Mouse (Mus musculus) gastrocnemius, postnatal 36 days (tissue): ENCODE measurements around the gene Gon4l. TPM values are rescaled to one million over a fixed set of nuclear protein-coding genes. Genes with fewer than 3 reads are reported as not detected.
"Not testable (repeated sequence)": the region's sequence is repeated elsewhere in the genome, so short reads cannot be mapped to it uniquely, and the experiment has no call there.

Source experiments
- DNase-seq, 2 experiments: peaks; one replicate each; pipeline ENCODE4 v3.0.0; 2022
- intact Hi-C: fragments of 180-260 bp; cut with DNase I; formaldehyde crosslinking; loops from one replicate; pipeline ENCODE4 v1.15.1; 2025
- long read RNA-seq, 2 experiments: library from polyadenylated mRNA; stranded (forward); transcript quantifications; one replicate each; pipeline ENCODE4 v2.0.0; 2021
- total RNA-seq, 2 experiments: library from RNA; stranded (reverse); gene quantifications; 2 replicates each; pipeline ENCODE4 v1.2.3; 2021

Gene Gon4l
- 10 to 100 TPM; 12.2 to 12.8 TPM for total RNA-seq
- long read RNA-seq, experiment 1, partial matches to known transcripts = 1 of 1 reads
- long read RNA-seq, experiment 1, other reads (novel, unspliced or antisense) = 0 of 1 reads
- long read RNA-seq, experiment 2, partial matches to known transcripts = 2 of 2 reads
- long read RNA-seq, experiment 2, other reads (novel, unspliced or antisense) = 0 of 2 reads

DNA sequence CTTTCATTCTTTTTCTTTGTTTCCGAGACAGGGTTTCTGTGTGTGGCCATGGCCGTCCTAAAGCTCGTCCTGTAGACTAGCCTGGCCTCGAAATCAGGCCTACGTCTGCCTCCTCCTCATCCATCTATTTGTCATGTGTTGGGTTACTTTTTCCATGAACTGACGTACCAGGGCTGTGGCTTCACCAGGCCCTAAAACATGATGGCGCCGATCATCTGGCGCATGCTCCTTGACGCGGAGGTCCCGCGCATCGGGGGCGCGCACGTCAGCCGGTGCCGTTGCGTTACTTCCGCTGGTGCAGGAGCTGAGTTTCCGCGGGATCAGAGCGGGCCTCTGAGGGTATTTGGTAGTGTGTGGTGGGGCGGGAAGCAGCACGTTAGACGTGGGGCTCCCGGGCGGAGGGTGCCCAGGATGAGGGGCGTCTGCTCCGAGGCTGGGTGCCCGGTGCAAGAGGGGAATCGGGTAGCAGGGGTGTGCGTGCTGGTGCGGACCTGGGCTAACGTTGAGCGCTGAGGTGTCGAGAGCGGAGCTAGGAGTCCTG lies at the start of gene Gon4l:
Gene Gon4l (plus strand): TSS at position 281 of the 541 bp plus-strand sequence.
- DNase-seq = peak in 1 of 2 experiments; percentile 38
- intact Hi-C loops = not testable (repeated sequence)

DNA sequence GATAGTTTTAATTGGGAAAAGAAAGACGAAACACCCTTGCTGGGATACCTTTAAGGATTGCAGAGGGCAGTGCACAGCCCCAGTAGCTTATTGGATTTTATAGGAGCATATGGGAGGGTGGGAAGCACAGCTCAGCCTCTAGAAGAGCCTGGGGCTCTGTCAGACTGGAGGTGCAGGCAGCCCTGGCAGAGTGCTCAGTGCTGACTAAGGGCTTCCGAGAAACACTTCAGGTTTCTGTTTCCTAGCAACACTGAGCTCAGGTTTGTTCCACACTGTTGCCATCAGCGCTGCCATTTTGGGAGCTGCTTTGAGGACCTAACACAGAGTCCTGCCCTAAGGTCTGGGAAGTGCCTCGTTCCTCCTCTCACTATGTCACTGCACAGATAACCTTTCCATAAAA lies 48.7 kb upstream of the Gon4l start:
- intact Hi-C loops, DNase-seq: not testable (repeated sequence)

DNA sequence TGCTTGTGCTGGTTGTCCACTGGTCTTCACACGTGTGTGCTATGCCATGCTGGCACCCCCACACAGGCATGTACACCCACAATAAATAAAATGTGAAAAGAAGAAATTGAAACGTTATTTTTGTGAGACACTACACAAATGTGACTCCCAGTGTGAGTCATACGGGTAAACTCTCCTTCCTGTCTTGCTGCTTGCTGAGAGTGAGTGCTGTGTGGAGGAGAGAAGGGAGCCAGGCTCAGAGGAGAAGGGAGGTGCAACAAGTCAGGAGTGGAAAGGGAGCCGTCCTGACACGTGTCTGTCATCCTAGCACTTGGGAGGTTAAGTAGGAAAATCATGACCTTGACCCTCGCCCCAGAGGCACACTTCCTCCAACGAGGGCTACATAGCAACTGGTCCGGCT lies 48.2 kb upstream of the Gon4l start:
- intact Hi-C loops, DNase-seq: not testable (repeated sequence)

DNA sequence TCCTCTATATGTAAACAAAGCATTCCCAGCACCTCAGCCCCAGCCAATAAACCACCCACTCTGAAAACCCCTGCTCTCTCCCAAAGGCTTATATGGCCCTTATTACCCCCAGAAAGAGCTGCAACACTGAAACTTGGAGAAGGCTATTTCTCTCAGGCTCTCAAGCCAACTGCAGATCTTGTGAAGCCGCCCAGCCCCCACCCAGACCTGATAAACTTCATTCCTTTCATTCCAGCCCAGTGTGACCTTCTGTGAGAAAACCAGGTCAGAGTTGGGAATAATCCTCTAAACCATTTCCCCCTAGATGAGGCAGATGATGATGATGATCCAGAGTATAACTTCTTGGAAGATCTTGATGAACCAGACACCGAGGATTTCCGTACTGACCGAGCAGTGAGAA lies 47.0 kb upstream of the Gon4l start:
- intact Hi-C loops, DNase-seq: not testable (repeated sequence)

DNA sequence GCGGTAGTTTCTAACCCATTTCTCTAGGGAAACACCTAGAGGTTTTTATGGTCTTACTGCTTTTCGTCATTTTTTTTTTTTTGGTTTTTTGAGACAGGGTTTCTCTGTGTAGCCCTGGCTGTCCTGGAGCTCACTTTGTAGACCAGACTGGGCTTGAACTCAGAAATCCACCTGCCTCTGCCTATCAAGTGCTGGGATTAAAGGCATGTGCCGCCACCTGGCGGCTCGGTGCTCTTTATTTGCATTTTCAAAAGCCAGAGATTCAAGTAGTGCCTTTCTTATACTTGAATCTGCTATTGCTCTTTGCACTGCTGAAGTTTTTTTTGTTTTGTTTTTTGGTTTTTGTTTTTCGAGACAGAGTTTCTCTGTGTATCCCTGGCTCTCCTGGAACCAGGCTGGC lies 37.5 kb upstream of the Gon4l start:
- intact Hi-C loops, DNase-seq: not testable (repeated sequence)

DNA sequence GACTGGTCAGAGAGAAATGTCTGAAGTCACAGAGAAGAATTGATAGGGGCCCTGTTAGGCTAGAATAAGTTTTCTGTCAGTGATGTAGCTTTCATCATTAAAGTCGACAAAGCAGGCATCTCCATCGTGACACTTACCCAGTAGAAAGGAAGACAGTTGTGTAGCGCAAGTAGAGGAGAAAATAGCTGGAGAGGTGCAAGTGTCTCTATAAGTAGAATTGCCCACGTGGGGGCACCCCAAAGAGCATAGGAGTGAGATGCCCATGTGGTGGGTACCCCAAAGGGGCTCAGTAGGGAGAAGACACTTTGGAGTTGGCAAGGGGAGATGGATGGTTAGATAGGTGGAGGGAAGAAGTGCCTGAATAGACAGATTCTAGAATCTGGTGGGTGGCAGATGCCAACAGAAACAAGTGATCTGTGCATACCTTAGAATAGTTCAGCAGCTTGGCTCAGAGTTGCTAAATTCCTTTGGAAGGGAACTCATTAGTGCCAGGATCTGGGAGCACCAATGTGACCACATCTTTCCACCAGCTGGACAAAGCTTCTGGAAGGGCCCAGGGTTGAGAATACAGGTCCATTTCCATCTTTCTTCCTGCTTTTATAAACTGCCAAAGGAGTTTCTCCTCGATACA lies 31.0 kb upstream of the Gon4l start:
- intact Hi-C loops = no loop called here
- no peak for DNase-seq

DNA sequence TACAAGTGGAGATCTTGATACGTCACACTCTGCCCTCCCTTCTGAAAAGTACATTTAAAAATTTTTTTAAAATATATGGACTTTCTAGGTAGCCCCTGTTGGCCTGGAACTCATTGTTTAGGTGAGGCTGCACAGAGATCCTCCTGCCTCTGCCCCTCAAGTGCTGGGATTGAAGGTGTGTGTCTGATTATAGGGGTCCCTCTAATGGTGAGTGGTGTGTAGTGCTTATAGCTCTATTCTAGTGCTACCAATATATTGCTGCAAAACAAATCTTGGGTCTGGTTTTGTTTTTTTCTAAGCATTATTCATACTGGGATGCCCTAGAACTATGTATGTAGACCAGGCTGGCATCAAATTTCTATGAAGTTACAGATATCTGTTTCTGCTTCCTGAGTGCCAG lies 9.3 kb upstream of the Gon4l start:
- no peak for DNase-seq
- intact Hi-C loops = no loop called here

DNA sequence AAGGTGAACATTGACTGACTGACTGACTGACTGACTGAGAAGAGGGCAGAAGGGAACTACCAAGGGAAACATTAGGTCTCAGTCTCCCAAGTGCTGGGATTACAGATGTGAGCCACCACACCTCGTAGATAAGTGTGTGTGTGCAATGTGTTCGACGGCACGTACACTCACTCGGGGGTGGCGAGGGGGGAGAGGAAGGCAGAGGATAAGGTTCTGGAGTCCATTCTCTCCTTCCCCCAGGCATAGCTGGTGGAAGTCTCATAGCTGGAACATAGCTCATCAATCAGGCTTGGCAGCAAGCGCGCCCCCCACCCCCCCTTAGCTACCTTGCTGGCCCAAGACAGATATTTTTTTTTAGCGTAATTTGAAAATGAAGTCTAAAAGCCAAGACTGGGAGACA lies 7.8 kb upstream of the Gon4l start:
- DNase-seq = no peak
- intact Hi-C loops = no loop called here

DNA sequence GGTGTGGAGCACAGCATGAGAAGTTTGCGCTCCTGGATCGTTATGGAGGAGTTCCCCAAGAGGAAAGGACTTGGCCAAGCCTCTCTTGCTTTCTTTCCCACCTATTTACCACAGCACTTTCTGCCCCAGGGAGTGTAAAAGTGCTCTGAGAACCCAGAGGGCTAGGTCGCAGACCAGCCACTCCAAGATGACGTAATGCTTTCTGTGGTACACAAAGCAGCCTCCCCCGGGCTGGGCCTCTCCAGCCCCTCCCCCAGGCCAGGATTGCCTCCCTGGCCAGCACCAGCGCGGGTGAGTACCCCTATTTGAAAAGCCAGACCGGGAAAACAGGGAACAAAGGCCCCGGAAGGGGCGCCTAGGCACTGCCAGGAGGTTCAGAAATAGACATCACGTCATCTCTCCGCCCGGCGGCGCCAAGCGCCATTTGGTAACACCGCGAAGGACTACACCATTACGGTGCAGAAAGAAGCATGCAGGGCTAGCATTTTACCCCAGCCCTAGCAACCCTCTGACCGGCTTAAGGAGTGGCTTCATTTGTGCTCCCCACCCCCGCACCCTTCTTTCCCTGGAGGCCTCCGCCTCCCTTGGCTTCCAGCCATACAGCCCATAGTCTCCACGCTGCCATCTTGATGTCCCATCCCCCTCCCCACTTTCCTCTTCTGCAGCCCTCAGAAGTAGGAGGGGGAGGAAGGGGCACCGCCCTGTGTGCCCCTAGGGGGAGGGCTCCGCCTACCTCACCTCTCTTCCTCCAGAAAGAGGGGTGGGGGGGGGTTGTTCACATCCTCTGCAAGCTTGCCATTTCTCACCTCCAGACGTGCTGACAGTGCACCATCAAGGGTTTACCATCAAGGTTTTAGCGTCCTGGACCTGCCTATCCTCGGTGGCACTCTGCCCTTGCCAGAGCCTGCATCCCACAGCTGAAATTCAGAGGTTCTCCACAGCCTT lies 3.6 kb upstream of the Gon4l start:
- DNase-seq = peak; percentile 13 to 38

DNA sequence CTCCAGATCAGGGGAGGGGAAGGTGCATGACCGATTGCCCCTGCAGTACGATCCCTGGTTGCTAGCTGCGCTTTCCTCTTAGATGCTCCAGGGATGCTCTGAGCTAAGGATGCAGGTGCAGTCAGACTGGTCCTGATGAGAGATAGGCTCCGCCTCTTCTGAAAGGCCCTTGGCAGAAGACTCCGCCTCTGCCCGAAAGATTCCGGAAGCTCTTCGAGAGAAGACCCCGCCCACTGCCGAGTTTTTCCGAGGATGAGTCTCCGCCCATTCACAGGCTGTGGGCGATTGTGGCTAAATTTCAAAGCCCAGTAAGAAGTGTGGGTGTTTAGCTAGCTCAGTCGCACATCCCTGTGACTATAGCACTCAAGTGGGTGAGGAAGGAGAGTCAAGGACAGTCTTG lies 2.6 kb upstream of the Gon4l start:
- intact Hi-C loops = not testable (repeated sequence)

More for the DNA sequence above, 3.6 kb upstream of the Gon4l start:
- intact Hi-C loops = not testable (repeated sequence)

DNA sequence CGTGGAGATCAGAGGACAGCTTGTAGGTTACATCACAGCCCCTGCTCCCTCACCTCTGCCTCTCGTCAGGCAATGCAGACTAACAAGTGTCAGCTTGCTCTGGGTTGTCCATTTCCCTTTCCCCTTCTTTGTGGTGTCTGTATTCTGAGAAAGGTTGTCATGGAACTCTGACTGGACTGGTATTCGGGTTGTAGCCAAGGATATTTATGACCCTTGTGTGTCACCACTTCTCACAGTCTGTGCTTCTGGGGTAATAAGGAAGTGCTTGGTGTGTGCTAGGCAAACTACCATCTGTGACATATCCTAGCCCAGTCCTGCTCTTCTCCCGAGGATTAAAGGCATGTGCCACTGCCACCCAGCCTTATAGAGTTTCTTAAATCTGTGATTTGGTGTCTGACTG lies 14.1 kb downstream of the Gon4l start:
- no peak for DNase-seq
- intact Hi-C loops = no loop called here

More for the DNA sequence above, 2.6 kb upstream of the Gon4l start:
- peak; percentile 7 to 34 for DNase-seq

DNA sequence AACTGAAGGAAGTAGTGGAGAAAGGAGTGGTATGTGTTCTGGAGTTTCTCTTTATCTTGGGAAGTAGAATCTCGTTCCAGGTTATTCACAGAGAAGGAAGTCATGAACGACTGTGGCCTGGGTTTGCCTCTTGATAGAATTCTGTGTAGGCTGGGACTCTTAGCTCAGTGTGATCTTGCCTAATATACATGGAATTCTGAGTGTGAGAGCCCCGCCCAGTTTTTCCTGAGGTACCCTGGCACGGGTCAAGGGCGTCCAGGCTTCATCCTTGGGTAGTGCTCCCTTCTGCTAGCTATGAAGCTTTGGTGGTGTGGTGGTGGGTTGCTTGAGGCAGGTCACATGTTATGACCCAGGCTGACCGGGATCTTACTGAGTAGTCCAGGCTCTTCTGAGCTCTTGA lies 20.8 kb downstream of the Gon4l start:
- intact Hi-C loops = no loop called here

DNA sequence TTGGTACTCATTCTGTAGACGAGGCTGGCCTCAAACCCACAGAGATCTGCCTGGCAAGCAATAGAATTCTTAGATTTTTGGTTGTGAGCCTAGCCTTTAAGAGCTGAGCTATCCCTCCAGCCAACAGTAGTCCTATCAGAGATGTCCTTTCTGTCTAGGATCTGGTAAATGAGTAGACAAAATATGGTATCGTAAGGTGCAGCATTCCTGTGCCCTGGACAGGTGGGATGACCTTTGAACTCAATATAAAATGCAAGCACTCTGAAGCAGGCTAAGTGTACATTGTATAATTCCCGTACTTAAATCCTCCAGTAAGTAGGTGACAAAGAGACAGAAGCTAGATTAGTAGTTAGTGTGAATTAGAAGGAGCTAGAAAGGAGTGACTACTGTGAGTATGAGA lies 27.1 kb downstream of the Gon4l start:
- no peak for DNase-seq
- intact Hi-C loops = no loop called here

More for the DNA sequence above, 20.8 kb downstream of the Gon4l start:
- no peak for DNase-seq

DNA sequence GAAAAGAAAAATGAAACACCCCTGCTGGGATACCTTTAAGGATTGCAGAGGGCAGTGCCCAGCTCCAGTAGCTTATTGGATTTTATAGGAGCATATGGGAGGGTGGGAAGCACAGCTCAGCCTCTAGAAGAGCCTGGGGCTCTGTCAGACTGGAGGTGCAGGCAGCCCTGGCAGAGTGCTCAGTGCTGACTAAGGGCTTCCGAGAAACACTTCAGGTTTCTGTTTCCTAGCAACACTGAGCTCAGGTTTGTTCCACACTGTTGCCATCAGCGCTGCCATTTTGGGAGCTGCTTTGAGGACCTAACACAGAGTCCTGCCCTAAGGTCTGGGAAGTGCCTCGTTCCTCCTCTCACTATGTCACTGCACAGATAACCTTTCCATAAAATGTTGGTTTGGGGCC lies 31.7 kb downstream of the Gon4l start:
- DNase-seq, intact Hi-C loops: not testable (repeated sequence)

DNA sequence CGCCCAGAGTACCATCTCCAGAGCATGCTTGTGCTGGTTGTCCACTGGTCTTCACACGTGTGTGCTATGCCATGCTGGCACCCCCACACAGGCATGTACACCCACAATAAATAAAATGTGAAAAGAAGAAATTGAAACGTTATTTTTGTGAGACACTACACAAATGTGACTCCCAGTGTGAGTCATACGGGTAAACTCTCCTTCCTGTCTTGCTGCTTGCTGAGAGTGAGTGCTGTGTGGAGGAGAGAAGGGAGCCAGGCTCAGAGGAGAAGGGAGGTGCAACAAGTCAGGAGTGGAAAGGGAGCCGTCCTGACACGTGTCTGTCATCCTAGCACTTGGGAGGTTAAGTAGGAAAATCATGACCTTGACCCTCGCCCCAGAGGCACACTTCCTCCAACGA lies 32.1 kb downstream of the Gon4l start:
- not testable (repeated sequence) for DNase-seq

DNA sequence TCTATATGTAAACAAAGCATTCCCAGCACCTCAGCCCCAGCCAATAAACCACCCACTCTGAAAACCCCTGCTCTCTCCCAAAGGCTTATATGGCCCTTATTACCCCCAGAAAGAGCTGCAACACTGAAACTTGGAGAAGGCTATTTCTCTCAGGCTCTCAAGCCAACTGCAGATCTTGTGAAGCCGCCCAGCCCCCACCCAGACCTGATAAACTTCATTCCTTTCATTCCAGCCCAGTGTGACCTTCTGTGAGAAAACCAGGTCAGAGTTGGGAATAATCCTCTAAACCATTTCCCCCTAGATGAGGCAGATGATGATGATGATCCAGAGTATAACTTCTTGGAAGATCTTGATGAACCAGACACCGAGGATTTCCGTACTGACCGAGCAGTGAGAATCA lies 33.4 kb downstream of the Gon4l start:
- intact Hi-C loops, DNase-seq: not testable (repeated sequence)

More for the DNA sequence above, 32.1 kb downstream of the Gon4l start:
- intact Hi-C loops = not testable (repeated sequence)

DNA sequence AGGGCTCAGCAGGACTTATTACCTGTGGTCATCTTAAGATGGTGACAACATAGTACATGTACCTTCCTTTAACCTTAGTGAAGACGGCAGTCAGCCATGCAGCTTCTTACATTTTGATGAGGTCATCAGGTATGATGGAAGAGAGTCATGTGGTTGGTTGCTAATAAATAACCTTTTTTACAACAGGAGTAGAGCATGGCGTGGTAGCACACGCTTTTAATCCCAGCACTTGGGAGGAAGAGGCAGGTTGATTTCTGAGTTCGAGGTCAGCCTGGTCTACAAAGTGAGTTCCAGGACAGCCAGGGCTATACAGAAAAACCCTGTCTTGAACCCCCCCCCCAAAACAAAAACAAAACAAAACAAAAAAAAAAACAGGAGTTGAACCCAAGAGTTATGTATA lies 47.5 kb downstream of the Gon4l start:
- DNase-seq, intact Hi-C loops: not testable (repeated sequence)

DNA sequence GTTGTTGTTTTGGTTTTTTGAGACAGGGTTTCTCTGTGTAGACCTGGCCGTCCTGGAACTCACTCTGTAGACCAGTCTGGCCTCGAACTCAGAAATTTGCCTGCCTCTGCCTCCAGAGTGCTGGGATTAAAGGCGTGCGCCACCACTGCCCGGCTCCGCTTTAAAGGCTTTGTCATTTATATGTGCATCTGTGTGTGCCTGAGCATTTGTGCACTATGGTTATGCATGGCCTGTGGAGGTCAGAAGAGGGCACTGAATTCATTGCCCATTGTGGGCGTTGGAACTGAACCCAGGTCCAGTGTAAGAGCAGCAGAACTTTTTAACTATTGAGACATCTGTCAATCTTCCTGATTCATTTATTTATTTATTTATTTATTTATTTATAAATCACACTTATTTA lies 58.0 kb downstream of the Gon4l start:
- intact Hi-C loops, DNase-seq: not testable (repeated sequence)

DNA sequence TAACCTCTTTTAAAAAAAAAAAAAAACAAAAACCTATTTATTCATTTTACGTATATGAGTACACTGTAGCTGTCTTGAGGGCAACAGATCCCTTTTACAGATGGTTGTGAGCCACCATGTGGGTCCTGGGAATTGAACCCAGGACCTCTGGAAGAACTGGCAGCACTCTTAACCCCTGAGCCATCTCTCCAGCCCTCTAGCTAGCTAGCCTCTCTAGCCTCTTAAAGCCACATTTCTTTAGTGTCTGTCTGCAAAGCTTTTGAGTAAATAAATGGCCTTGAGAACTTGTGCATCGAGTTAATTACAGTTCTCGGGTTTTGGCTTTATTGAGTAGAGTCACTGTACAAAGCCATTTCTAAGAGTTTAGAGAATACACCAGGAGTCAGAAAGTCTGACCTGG lies 69.8 kb downstream of the Gon4l start:
- no peak for DNase-seq

DNA sequence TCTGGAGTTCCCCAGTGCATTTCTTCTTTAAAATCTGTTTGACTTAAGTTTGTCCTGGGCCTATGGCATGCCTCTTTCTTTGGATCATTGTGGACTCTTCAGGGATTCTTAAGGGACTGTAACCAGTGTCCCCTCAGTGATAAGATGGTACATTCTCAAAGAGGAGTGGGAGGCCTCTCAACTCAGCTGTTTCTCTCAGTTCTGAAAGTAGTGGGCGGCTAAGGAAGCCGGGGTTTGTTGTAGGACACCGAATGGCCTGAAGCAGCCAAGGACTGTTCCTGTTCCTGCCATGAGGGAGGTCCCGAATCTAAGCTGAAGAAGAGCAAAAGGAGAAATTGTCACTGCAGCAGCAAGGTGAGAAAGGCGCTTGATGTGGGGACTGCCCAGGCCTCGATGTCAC lies 70.2 kb downstream of the Gon4l start:
- intact Hi-C loops = no loop called here
- DNase-seq = no peak

More for the DNA sequence above, 69.8 kb downstream of the Gon4l start:
- intact Hi-C loops = no loop called here

DNA sequence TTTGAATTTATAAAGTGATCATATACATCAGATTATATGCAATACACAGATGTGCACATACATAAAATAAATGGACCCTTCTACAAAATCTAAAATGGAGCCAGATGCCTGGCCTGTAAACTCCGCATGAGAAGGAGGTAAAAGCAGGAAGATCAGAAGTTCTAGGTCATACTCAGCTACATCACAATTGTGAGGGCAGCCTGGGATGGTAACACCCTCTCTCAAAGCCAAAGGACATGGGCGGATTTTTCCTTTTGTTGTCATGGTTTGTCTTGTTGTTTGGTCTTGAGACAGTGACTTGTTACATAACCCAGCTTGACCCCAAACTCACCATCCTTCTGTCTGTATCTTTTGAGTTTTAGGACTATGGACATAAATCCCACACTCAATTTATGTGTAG lies 70.7 kb downstream of the Gon4l start:
- intact Hi-C loops = no loop called here
- DNase-seq = no peak
